Comparison of ENCODE assay signal across 16 mouse cellular contexts in genomic region chr1:23265556-23266232, GRCm38 (mm10).
DNase-seq lines count a peak whose midpoint lies in the region; ATAC-seq and TF ChIP-seq lines count a peak whose summit lies in the region.
"Had no signal": no experiment of that assay in that cellular context is flagged by ENCODE, and none has a peak within 500 bp of the region (broad histone marks: within the 10 kb centered on the region; RNA-seq: fewer than 3 reads in every experiment).

No protein-coding gene starts in this region.

- no peak for TF ChIP-seq CTCF in kidney, adult 2 months (conservative IDR thresholded peaks at IDR 0.05; ENCODE audit: insufficient read depth, insufficient read length, low read depth, low read length)

- no peak overlapping the region for H3K27ac ChIP-seq in limb, embryonic 12.5 days
- H3K27ac ChIP-seq in limb, embryonic 10.5 days: no peak overlapping the region
- peak overlapping the region; percentile 58 for H3K27ac ChIP-seq in kidney, adult 2 months (ENCODE audit: insufficient read depth, low read depth, low read length)
- H3K27ac ChIP-seq: hindbrain, embryonic 14.5 days; liver, embryonic 13.5 days; midbrain, embryonic 12.5 days had no signal

- 38% methylated on average over 3 of the region's 3 CpGs for WGBS in limb, embryonic 12.5 days
- WGBS in limb, embryonic 10.5 days: 51% methylated on average over 3 of the region's 3 CpGs
- 41% methylated on average over 3 of the region's 3 CpGs for WGBS in kidney, adult 2 months

- H3K36me3 ChIP-seq in limb, embryonic 12.5 days: 0 out of 2 replicates have a peak, but pooled peaks cover 3% of the 10 kb centered on the region
- H3K36me3 ChIP-seq in limb, embryonic 10.5 days: peaks cover 6% of the 10 kb centered on the region; the same call in 1 of the 2 replicates
- no peaks in the 10 kb centered on the region; the same call in 1 of the 2 replicates for H3K36me3 ChIP-seq in kidney, adult 2 months (ENCODE audit: control insufficient read depth, insufficient read depth, low read length)

- H3K4me3 ChIP-seq in limb, embryonic 12.5 days (replicated peaks): no peak overlapping the region
- H3K4me3 ChIP-seq in limb, embryonic 10.5 days: no peak overlapping the region
- no peak overlapping the region for H3K4me3 ChIP-seq in kidney, adult 2 months (ENCODE audit: insufficient read depth, low read depth, low read length)
- H3K4me3 ChIP-seq: liver, embryonic 13.5 days; midbrain, embryonic 12.5 days had no signal

- H3K9ac ChIP-seq in limb, embryonic 12.5 days (replicated peaks): no peak overlapping the region
- H3K9ac ChIP-seq: hindbrain, embryonic 14.5 days; liver, embryonic 13.5 days; midbrain, embryonic 12.5 days had no signal

- no peaks in the 10 kb centered on the region for H3K9me3 ChIP-seq in limb, embryonic 12.5 days
- no peaks in the 10 kb centered on the region for H3K9me3 ChIP-seq in limb, embryonic 10.5 days (replicated peaks)
- H3K9me3 ChIP-seq: liver, embryonic 13.5 days; midbrain, embryonic 12.5 days had no signal

- ATAC-seq in limb, embryonic 12.5 days (ENCODE audit: insufficient number of reproducible peaks, insufficient read depth, low FRiP score, low TSS enrichment, low read depth): 0 out of 2 replicates have a peak, but pooled peaks have one; percentile 10

- no peak for TF ChIP-seq POLR2A in kidney, adult 2 months (IDR thresholded peaks at IDR 0.05; ENCODE audit: low read depth, low read length)

- H3K4me1 ChIP-seq in limb, embryonic 12.5 days (replicated peaks): peaks cover 10% of the 10 kb centered on the region
- H3K4me1 ChIP-seq in limb, embryonic 10.5 days: peaks cover 6% of the 10 kb centered on the region
- peaks cover 24% of the 10 kb centered on the region for H3K4me1 ChIP-seq in kidney, adult 2 months (ENCODE audit: control insufficient read depth, insufficient read depth, low read length)

- H3K27me3 ChIP-seq in limb, embryonic 12.5 days: no peaks in the 10 kb centered on the region
- H3K27me3 ChIP-seq in limb, embryonic 10.5 days (ENCODE audit: low read depth, poor library complexity, severe bottlenecking): no peaks in the 10 kb centered on the region
- H3K27me3 ChIP-seq in kidney, adult 2 months (replicated peaks; ENCODE audit: control insufficient read depth, insufficient read depth, low read length): no peaks in the 10 kb centered on the region
- H3K27me3 ChIP-seq: liver, embryonic 13.5 days; midbrain, embryonic 12.5 days had no signal

- DNase-seq in limb, embryonic 10.5 days (ENCODE audit: low spot score): no peak
- peak; percentile 28 for DNase-seq in forelimb bud, embryonic 11.5 days (ENCODE audit: low read depth, low spot score)
- DNase-seq in kidney, adult 2 months: peak; percentile 83
- peak; percentile 60 for DNase-seq in kidney, postnatal 14 days
- DNase-seq in cerebellum, postnatal 10 days: no peak
- DNase-seq in spleen, adult 12 weeks (ENCODE audit: low spot score): no peak
- DNase-seq in thymus, postnatal 10 days (ENCODE audit: low spot score in 2 of 2): no peak
- DNase-seq: adrenal gland, postnatal 10 days; B cell, adult 2 months; cerebellum, adult 2 months; liver, embryonic 13.5 days; right cerebral cortex, postnatal 14 days; thymus, postnatal 36 days had no signal

- H3K4me2 ChIP-seq in limb, embryonic 12.5 days: no peak overlapping the region
- H3K4me2 ChIP-seq: hindbrain, embryonic 14.5 days; liver, embryonic 13.5 days; midbrain, embryonic 12.5 days had no signal

Comparison
In these comparisons a context has a peak if more than half of its experiments do, and no peak if none do; other contexts are left out.
1. DNase-seq: peak in forelimb bud, embryonic 11.5 days (single experiment), kidney, adult 2 months (single experiment) and kidney, postnatal 14 days (single experiment); none in limb, embryonic 10.5 days (single experiment), cerebellum, postnatal 10 days (0 of 2), spleen, adult 12 weeks (single experiment) and thymus, postnatal 10 days (0 of 2).